Mouse (Mus musculus) megakaryocyte, embryonic 14.5 days (primary cell): Measurements from ENCODE around the gene Serpinb6a.

Source experiments
- FLI1 ChIP-seq: IDR thresholded peaks from 2 replicates; pipeline ENCODE4 v1.6.1; 2012; ENCODE audit warnings: low read length, inconsistent platforms, mixed read lengths
- GATA1 ChIP-seq: IDR thresholded peaks from 3 replicates; pipeline ENCODE4 v1.6.1; 2012; ENCODE audit warnings: mixed read lengths, low read length, inconsistent platforms, borderline replicate concordance

DNA sequence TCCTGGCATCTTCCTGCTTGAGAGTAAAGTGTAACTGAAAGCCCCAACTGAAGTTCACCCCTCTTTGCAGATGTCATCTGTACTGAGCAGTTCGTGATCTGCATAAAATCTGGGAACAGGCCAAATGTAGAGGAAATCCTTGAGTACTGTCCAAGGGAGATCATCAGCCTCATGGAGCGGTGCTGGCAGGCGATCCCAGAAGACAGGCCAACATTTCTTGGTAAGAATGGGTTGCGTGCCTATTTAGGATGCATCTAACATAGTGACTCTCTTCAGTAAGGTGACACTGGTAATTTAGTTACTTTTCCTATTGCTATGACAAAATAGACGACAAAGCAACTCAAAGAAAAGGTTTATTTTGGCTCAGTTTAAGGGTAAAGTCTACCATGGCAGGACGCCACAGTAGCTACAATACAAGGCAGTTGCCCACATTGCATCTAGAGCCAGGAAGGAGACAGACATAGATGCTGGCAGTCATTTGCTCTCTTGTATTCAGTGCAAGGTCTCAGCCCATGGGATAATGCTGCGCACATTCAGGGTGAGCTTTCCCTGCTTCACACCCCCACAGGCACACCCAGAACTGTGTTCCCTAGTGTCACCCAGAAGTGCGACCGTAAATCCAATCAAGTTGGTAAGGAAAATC is 14.5 kb upstream of the Serpinb6a start:
- no peak for TF ChIP-seq GATA1
- no peak for TF ChIP-seq FLI1
